Mouse (Mus musculus): ENCODE measurements around the gene Papss2. TPM values are rescaled to one million over a fixed set of nuclear protein-coding genes. Genes with fewer than 3 reads are reported as not detected.
"Not testable (repeated sequence)": the region's sequence is repeated elsewhere in the genome, so short reads cannot be mapped to it uniquely, and the experiment has no call there.

The Papss2 gene
- total and polyA plus RNA-seq, 2 experiments: 75.1 to 223 TPM

GRCm38 (mm10) chr19:32675766-32676165 is 80.2 kb downstream of the Papss2 start:
- H3K36me3 ChIP-seq (ENCODE audit: control insufficient read depth, insufficient read depth, low read length): peaks cover 40% of the 10 kb centered on the region
- TF ChIP-seq CTCF (IDR thresholded peaks at IDR 0.05; ENCODE audit: low read depth, low read length) (no peak), POLR2A (IDR thresholded peaks at IDR 0.05; ENCODE audit: extremely low read depth, insufficient read depth, low read length) (no peak)
- H3K27ac ChIP-seq (replicated peaks; ENCODE audit: insufficient read depth, low read depth, low read length): no peak overlapping the region
- no peak overlapping the region for H3K9ac ChIP-seq (ENCODE audit: low read depth, low read length)
- DNase-seq (ENCODE audit: extremely low read depth, low read depth, low spot score): no peak
- H3K4me3 ChIP-seq (ENCODE audit: insufficient read depth, low read depth, low read length): no peak overlapping the region
- H3K79me2 ChIP-seq (ENCODE audit: control insufficient read depth, insufficient read depth, low read length): no peaks in the 10 kb centered on the region
- H3K4me1 ChIP-seq (ENCODE audit: control insufficient read depth, insufficient read depth, low read length): peaks cover under 1% of the 10 kb centered on the region; the same call in 1 of the 2 replicates
- WGBS: 96% methylated on average over 3 of the region's 3 CpGs
- no peaks in the 10 kb centered on the region for H3K27me3 ChIP-seq (ENCODE audit: control insufficient read depth, insufficient read depth, low read length)

DNA sequence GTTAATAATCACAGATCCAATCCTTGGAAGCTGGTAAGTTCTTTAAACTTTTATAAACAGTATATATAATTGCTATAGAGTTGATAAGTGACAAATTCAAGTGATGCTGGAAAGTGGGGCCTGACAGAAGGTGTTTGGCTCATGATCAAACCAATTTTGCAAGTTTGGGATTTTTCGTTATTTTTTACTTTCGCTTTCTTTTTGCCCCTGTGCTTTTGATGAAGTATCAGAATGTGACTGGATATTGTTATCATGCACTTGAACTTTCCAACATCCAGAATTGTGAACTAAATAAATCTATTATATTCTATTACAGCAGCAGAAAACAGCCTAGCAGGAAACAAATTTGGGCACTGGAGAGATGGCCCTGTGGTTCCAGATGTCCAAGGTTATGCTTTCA is 85.3 kb downstream of the Papss2 start:
- Histone ChIP-seq H3K79me2 (ENCODE audit: control insufficient read depth, insufficient read depth, low read length) (no peaks in the 10 kb centered on the region; the same call in 1 of the 2 replicates), H3K27me3 (ENCODE audit: control insufficient read depth, insufficient read depth, low read length) (no peaks in the 10 kb centered on the region), H3K4me1 (ENCODE audit: control insufficient read depth, insufficient read depth, low read length) (peaks cover 6% of the 10 kb centered on the region; the same call in 1 of the 2 replicates), H3K36me3 (ENCODE audit: control insufficient read depth, insufficient read depth, low read length) (peaks cover 29% of the 10 kb centered on the region), H3K4me3 (ENCODE audit: insufficient read depth, low read depth, low read length) (peak overlapping the region; percentile 35; the same call in 1 of the 2 replicates), H3K27ac (replicated peaks; ENCODE audit: insufficient read depth, low read depth, low read length) (no peak overlapping the region), H3K9ac (ENCODE audit: low read depth, low read length) (no peak overlapping the region)
- peak; percentile 48 for DNase-seq (ENCODE audit: extremely low read depth, low read depth, low spot score)
- 18% methylated on average over 2 of the region's 2 CpGs for WGBS
- no peak for TF ChIP-seq POLR2A (IDR thresholded peaks at IDR 0.05; ENCODE audit: extremely low read depth, insufficient read depth, low read length)
- TF ChIP-seq CTCF (IDR thresholded peaks at IDR 0.05; ENCODE audit: low read depth, low read length): no peak

- no peak for TF ChIP-seq CTCF (IDR thresholded peaks at IDR 0.05; ENCODE audit: low read depth, low read length)
- no peak for TF ChIP-seq POLR2A (IDR thresholded peaks at IDR 0.05; ENCODE audit: extremely low read depth, insufficient read depth, low read length)
- H3K36me3 ChIP-seq (ENCODE audit: control insufficient read depth, insufficient read depth, low read length): peaks cover 24% of the 10 kb centered on the region
- DNase-seq (ENCODE audit: extremely low read depth, low read depth, low spot score): no peak
Measured at GRCm38 (mm10) chr19:32683081-32683480, 87.5 kb downstream of the Papss2 start.

GRCm38 (mm10) chr19:32687721-32688120 is 92.1 kb downstream of the Papss2 start:
- no peak overlapping the region for H3K4me3 ChIP-seq (ENCODE audit: insufficient read depth, low read depth, low read length)
- TF ChIP-seq CTCF (IDR thresholded peaks at IDR 0.05; ENCODE audit: low read depth, low read length) (no peak), POLR2A (IDR thresholded peaks at IDR 0.05; ENCODE audit: extremely low read depth, insufficient read depth, low read length) (no peak)
- H3K27ac ChIP-seq (replicated peaks; ENCODE audit: insufficient read depth, low read depth, low read length): no peak overlapping the region
- H3K27me3 ChIP-seq (ENCODE audit: control insufficient read depth, insufficient read depth, low read length): no peaks in the 10 kb centered on the region
- 90% methylated on average over 5 of the region's 5 CpGs for WGBS
- peaks cover 23% of the 10 kb centered on the region for H3K36me3 ChIP-seq (ENCODE audit: control insufficient read depth, insufficient read depth, low read length)
- H3K9ac ChIP-seq (ENCODE audit: low read depth, low read length): no peak overlapping the region
- DNase-seq (ENCODE audit: extremely low read depth, low read depth, low spot score): no peak
- H3K4me1 ChIP-seq (ENCODE audit: control insufficient read depth, insufficient read depth, low read length): peaks cover 4% of the 10 kb centered on the region; the same call in 1 of the 2 replicates
- no peaks in the 10 kb centered on the region; the same call in 1 of the 2 replicates for H3K79me2 ChIP-seq (ENCODE audit: control insufficient read depth, insufficient read depth, low read length)

More at GRCm38 (mm10) chr19:32683081-32683480, 87.5 kb downstream of the Papss2 start:
- Histone ChIP-seq H3K79me2 (ENCODE audit: control insufficient read depth, insufficient read depth, low read length) (no peaks in the 10 kb centered on the region; the same call in 1 of the 2 replicates), H3K4me3 (ENCODE audit: insufficient read depth, low read depth, low read length) (no peak overlapping the region), H3K4me1 (ENCODE audit: control insufficient read depth, insufficient read depth, low read length) (peaks cover 6% of the 10 kb centered on the region; the same call in 1 of the 2 replicates), H3K27me3 (ENCODE audit: control insufficient read depth, insufficient read depth, low read length) (no peaks in the 10 kb centered on the region), H3K9ac (ENCODE audit: low read depth, low read length) (no peak overlapping the region), H3K27ac (replicated peaks; ENCODE audit: insufficient read depth, low read depth, low read length) (no peak overlapping the region)
- WGBS: 86% methylated on average over 5 of the region's 5 CpGs

DNA sequence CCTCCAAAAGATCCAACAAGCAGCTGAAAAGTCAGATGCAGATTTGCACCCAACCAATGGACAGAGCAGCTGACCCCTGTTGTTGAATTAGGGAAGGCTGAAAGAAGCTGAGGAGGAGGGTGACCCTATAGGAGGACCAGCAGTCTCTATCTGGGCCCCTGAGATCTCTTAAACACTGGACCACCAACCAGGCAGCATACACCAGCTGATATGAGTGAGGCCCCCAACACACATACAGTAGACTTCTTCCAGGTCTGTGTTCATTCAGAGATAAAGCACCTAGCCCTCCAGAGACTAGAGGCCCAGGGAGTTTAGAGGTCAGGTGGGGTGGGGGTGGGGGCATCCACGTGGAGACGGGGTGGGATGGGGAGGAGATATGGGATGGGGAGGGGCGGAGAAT is 92.6 kb downstream of the Papss2 start:
- not testable (repeated sequence) for H3K4me1 ChIP-seq (ENCODE audit: control insufficient read depth, insufficient read depth, low read length); H3K9ac ChIP-seq (ENCODE audit: low read depth, low read length); DNase-seq (ENCODE audit: extremely low read depth, low read depth, low spot score); H3K27ac ChIP-seq (replicated peaks; ENCODE audit: insufficient read depth, low read depth, low read length); H3K79me2 ChIP-seq (ENCODE audit: control insufficient read depth, insufficient read depth, low read length); H3K27me3 ChIP-seq (ENCODE audit: control insufficient read depth, insufficient read depth, low read length); H3K4me3 ChIP-seq (ENCODE audit: insufficient read depth, low read depth, low read length)
- 71% methylated on average over 3 of the region's 3 CpGs for WGBS
- H3K36me3 ChIP-seq (ENCODE audit: control insufficient read depth, insufficient read depth, low read length): peaks cover 26% of the 10 kb centered on the region

- Histone ChIP-seq H3K36me3 (ENCODE audit: control insufficient read depth, insufficient read depth, low read length) (peaks cover 29% of the 10 kb centered on the region), H3K4me3 (ENCODE audit: insufficient read depth, low read depth, low read length) (no peak overlapping the region), H3K9ac (ENCODE audit: low read depth, low read length) (no peak overlapping the region), H3K27ac (replicated peaks; ENCODE audit: insufficient read depth, low read depth, low read length) (no peak overlapping the region), H3K4me1 (ENCODE audit: control insufficient read depth, insufficient read depth, low read length) (peaks cover 4% of the 10 kb centered on the region; the same call in 1 of the 2 replicates), H3K79me2 (ENCODE audit: control insufficient read depth, insufficient read depth, low read length) (no peaks in the 10 kb centered on the region), H3K27me3 (ENCODE audit: control insufficient read depth, insufficient read depth, low read length) (no peaks in the 10 kb centered on the region)
- peak; percentile 35 for DNase-seq (ENCODE audit: extremely low read depth, low read depth, low spot score)
- TF ChIP-seq CTCF (IDR thresholded peaks at IDR 0.05; ENCODE audit: low read depth, low read length): no peak
- TF ChIP-seq POLR2A (IDR thresholded peaks at IDR 0.05; ENCODE audit: extremely low read depth, insufficient read depth, low read length): no peak
- 57% methylated on average over 6 of the region's 6 CpGs for WGBS
Measured at GRCm38 (mm10) chr19:32689724-32690123, 94.1 kb downstream of the Papss2 start.

Measured in liver, adult 2 months (tissue).